Mouse (Mus musculus): ENCODE measurements around the gene Pofut2. TPM values are rescaled to one million over a fixed set of nuclear protein-coding genes. Genes with fewer than 3 reads are reported as not detected.

Pofut2 gene
- total RNA-seq, 2 experiments from 2014 or later, result 19.9 to 23.2 TPM

GRCm38 (mm10) chr10:77227368-77227723 lies 31.7 kb upstream of the Pofut2 start:
- intact Hi-C loops (cut with DNase I), result no loop called here

GRCm38 (mm10) chr10:77229609-77230595 lies 29.1 kb upstream of the Pofut2 start:
- intact Hi-C loops (cut with DNase I), result no loop called here
- DNase-seq, result no peak

More at GRCm38 (mm10) chr10:77227368-77227723, 31.7 kb upstream of the Pofut2 start:
- DNase-seq, result no peak

- intact Hi-C loops (cut with DNase I), result no loop called here
- no peak for DNase-seq
Measured at GRCm38 (mm10) chr10:77231861-77232755, 26.9 kb upstream of the Pofut2 start.

- no peak for DNase-seq
- intact Hi-C loops (cut with DNase I), result no loop called here
Measured at GRCm38 (mm10) chr10:77233230-77233629, 25.8 kb upstream of the Pofut2 start.

- intact Hi-C loops (cut with DNase I), result no loop called here
- no peak for DNase-seq
Measured at GRCm38 (mm10) chr10:77234991-77235616, 23.9 kb upstream of the Pofut2 start.

GRCm38 (mm10) chr10:77237795-77238580 lies 21.0 kb upstream of the Pofut2 start:
- DNase-seq, result no peak
- intact Hi-C loops (cut with DNase I), result no loop called here

GRCm38 (mm10) chr10:77240764-77241163 lies 18.3 kb upstream of the Pofut2 start:
- intact Hi-C loops (cut with DNase I), result no loop called here
- DNase-seq, result no peak

GRCm38 (mm10) chr10:77242396-77242795 lies 16.6 kb upstream of the Pofut2 start:
- no peak for DNase-seq

GRCm38 (mm10) chr10:77242871-77243270 lies 16.1 kb upstream of the Pofut2 start:
- intact Hi-C loops (cut with DNase I), result no loop called here
- DNase-seq, result no peak

More at GRCm38 (mm10) chr10:77242396-77242795, 16.6 kb upstream of the Pofut2 start:
- intact Hi-C loops (cut with DNase I), result no loop called here

GRCm38 (mm10) chr10:77243572-77244161 lies 15.4 kb upstream of the Pofut2 start:
- intact Hi-C loops (cut with DNase I), result no loop called here
- no peak for DNase-seq

GRCm38 (mm10) chr10:77244777-77245176 lies 14.2 kb upstream of the Pofut2 start:
- intact Hi-C loops (cut with DNase I), result no loop called here
- no peak for DNase-seq

GRCm38 (mm10) chr10:77247048-77247447 lies 12.0 kb upstream of the Pofut2 start:
- DNase-seq, result no peak
- intact Hi-C loops (cut with DNase I), result no loop called here

- intact Hi-C loops (cut with DNase I), result no loop called here
- DNase-seq, result no peak
Measured at GRCm38 (mm10) chr10:77247707-77248106, 11.3 kb upstream of the Pofut2 start.

- intact Hi-C loops (cut with DNase I), result no loop called here
- no peak for DNase-seq
Measured at GRCm38 (mm10) chr10:77251223-77251783, 7.7 kb upstream of the Pofut2 start.

- intact Hi-C loops (cut with DNase I), result no loop called here
- DNase-seq, result peak; percentile 31 to 49
Measured at GRCm38 (mm10) chr10:77251784-77252539, 7.1 kb upstream of the Pofut2 start.

- peak; percentile 61 to 65 for DNase-seq
- intact Hi-C loops (cut with DNase I), result loop anchor here (1.0 kb wide), 1 partner anchor 122 kb away; no protein-coding TSS in a partner anchor
Measured at GRCm38 (mm10) chr10:77252790-77253189, 6.2 kb upstream of the Pofut2 start.

- intact Hi-C loops (cut with DNase I), result loop anchor here (2.0 kb wide), 1 partner anchor 174 kb away; no protein-coding TSS in a partner anchor
- DNase-seq, result no peak
Measured at GRCm38 (mm10) chr10:77255231-77255630, 3.8 kb upstream of the Pofut2 start.

GRCm38 (mm10) chr10:77255676-77256075 lies 3.3 kb upstream of the Pofut2 start:
- no peak for DNase-seq
- intact Hi-C loops (cut with DNase I), result loop anchor here (2.0 kb wide), 1 partner anchor 175 kb away; no protein-coding TSS in a partner anchor
